Mouse (Mus musculus) erythroblast, embryonic 14.5 days (primary cell): ENCODE data around the gene Mpped1.

Experiments used
- GATA1 ChIP-seq: IDR thresholded peaks from 2 replicates; pipeline ENCODE4 v1.6.1; 2012; ENCODE audit warnings: low read length, inconsistent platforms, mixed read lengths
- TAL1 ChIP-seq: IDR thresholded peaks from 3 replicates; pipeline ENCODE4 v1.6.1; 2012; ENCODE audit warnings: low read length, inconsistent platforms, mixed read lengths

GRCm38 (mm10) chr15:83896011-83896410, 116.7 kb downstream of the Mpped1 start:
- TF ChIP-seq TAL1 (no peak), GATA1 (no peak)
